Mouse (Mus musculus): ENCODE results near the gene Cxcl16.
A peak's percentile ranks its signal among the peaks of the same experiment; 100 is the strongest.

GRCm38 (mm10) chr11:70451797-70452498 lies 7.8 kb downstream of the Cxcl16 start, which contains the start of gene Med11:
- TF ChIP-seq EP300 (IDR thresholded peaks at IDR 0.05; ENCODE audit: low read depth) (no peak), CTCF (IDR thresholded peaks at IDR 0.05; ENCODE audit: low read depth) (peak; percentile 95)
